Mouse (Mus musculus): ENCODE measurements around the gene Cdc14a. TPM values are rescaled to one million over a fixed set of nuclear protein-coding genes. Genes with fewer than 3 reads are reported as not detected.
A peak's percentile ranks its signal among the peaks of the same experiment; 100 is the strongest.

Gene Cdc14a
- polyA plus RNA-seq, 1 experiment from 2014 or later, result 16.9 TPM

- WGBS, result 84% methylated on average over 3 of the region's 3 CpGs
- no peaks in the 10 kb centered on the region for H3K27me3 ChIP-seq (ENCODE audit: low read depth, poor library complexity, severe bottlenecking)
- no peaks in the 10 kb centered on the region for H3K36me3 ChIP-seq
- no peak for DNase-seq (ENCODE audit: low spot score)
- H3K4me1 ChIP-seq, result no peaks in the 10 kb centered on the region
- no peak overlapping the region for H3K27ac ChIP-seq (replicated peaks)
- H3K9me3 ChIP-seq (replicated peaks), result no peaks in the 10 kb centered on the region
- H3K4me3 ChIP-seq, result no peak overlapping the region
These were observed 10.9 kb upstream of the Cdc14a start for GRCm38 (mm10) chr3:116434757-116435156.

GRCm38 (mm10) chr3:116425901-116426300, 2.1 kb upstream of the Cdc14a start:
- no peaks in the 10 kb centered on the region for H3K9me3 ChIP-seq (replicated peaks)
- peaks cover 22% of the 10 kb centered on the region for H3K4me1 ChIP-seq
- no peaks in the 10 kb centered on the region for H3K27me3 ChIP-seq (ENCODE audit: low read depth, poor library complexity, severe bottlenecking)
- no peak for DNase-seq (ENCODE audit: low spot score)
- 95% methylated on average over 6 of the region's 6 CpGs for WGBS
- H3K27ac ChIP-seq (replicated peaks), result no peak overlapping the region
- no peaks in the 10 kb centered on the region; the same call in 1 of the 2 replicates for H3K36me3 ChIP-seq
- H3K4me3 ChIP-seq, result no peak overlapping the region

GRCm38 (mm10) chr3:116424973-116425284, 1.1 kb upstream of the Cdc14a start:
- peak; percentile 89 for DNase-seq (ENCODE audit: low spot score)
- peaks cover 27% of the 10 kb centered on the region for H3K4me1 ChIP-seq
- no peaks in the 10 kb centered on the region for H3K9me3 ChIP-seq (replicated peaks)
- H3K4me3 ChIP-seq, result peak overlapping the region; percentile 98
- H3K27ac ChIP-seq (replicated peaks), result peak overlapping the region; percentile 98
- H3K27me3 ChIP-seq (ENCODE audit: low read depth, poor library complexity, severe bottlenecking), result no peaks in the 10 kb centered on the region
- 0% methylated on average over 11 of the region's 11 CpGs for WGBS
- peaks cover 8% of the 10 kb centered on the region for H3K36me3 ChIP-seq

GRCm38 (mm10) chr3:116424160-116424972, 534 bp upstream of the Cdc14a start:
- Histone ChIP-seq H3K9me3 (replicated peaks) (no peaks in the 10 kb centered on the region), H3K27me3 (ENCODE audit: low read depth, poor library complexity, severe bottlenecking) (no peaks in the 10 kb centered on the region), H3K27ac (replicated peaks) (peak overlapping the region; percentile 98), H3K4me1 (peaks cover 30% of the 10 kb centered on the region), H3K4me3 (peak overlapping the region; percentile 98), H3K36me3 (peaks cover 14% of the 10 kb centered on the region)
- DNase-seq (ENCODE audit: low spot score), result no peak
- under 1% methylated on average over 32 of the region's 32 CpGs for WGBS

GRCm38 (mm10) chr3:116422795-116423352, 958 bp downstream of the Cdc14a start:
- no peaks in the 10 kb centered on the region for H3K27me3 ChIP-seq (ENCODE audit: low read depth, poor library complexity, severe bottlenecking)
- peak; percentile 77 for DNase-seq (ENCODE audit: low spot score)
- H3K4me1 ChIP-seq, result peaks cover 30% of the 10 kb centered on the region
- H3K27ac ChIP-seq (replicated peaks), result peak overlapping the region; percentile 98
- no peaks in the 10 kb centered on the region for H3K9me3 ChIP-seq (replicated peaks)
- under 1% methylated on average over 23 of the region's 23 CpGs for WGBS
- peak overlapping the region; percentile 98 for H3K4me3 ChIP-seq
- peaks cover 29% of the 10 kb centered on the region for H3K36me3 ChIP-seq

- DNase-seq (ENCODE audit: low spot score), result no peak
- Histone ChIP-seq H3K4me3 (peak overlapping the region; percentile 98), H3K9me3 (replicated peaks) (no peaks in the 10 kb centered on the region), H3K27ac (replicated peaks) (peak overlapping the region; percentile 15), H3K36me3 (peaks cover 37% of the 10 kb centered on the region), H3K27me3 (ENCODE audit: low read depth, poor library complexity, severe bottlenecking) (no peaks in the 10 kb centered on the region), H3K4me1 (peaks cover 30% of the 10 kb centered on the region)
- WGBS, result 60% methylated on average over 8 of the region's 8 CpGs
These were observed 1.8 kb downstream of the Cdc14a start for GRCm38 (mm10) chr3:116422074-116422473.

- H3K4me1 ChIP-seq, result peaks cover 30% of the 10 kb centered on the region
- peak overlapping the region; percentile 98 for H3K4me3 ChIP-seq
- no peaks in the 10 kb centered on the region for H3K27me3 ChIP-seq (ENCODE audit: low read depth, poor library complexity, severe bottlenecking)
- 51% methylated on average over 6 of the region's 6 CpGs for WGBS
- no peak for DNase-seq (ENCODE audit: low spot score)
- no peaks in the 10 kb centered on the region for H3K9me3 ChIP-seq (replicated peaks)
- H3K27ac ChIP-seq (replicated peaks), result peak overlapping the region; percentile 15; the same call in 1 of the 2 replicates
- H3K36me3 ChIP-seq, result peaks cover 46% of the 10 kb centered on the region
These were observed 2.7 kb downstream of the Cdc14a start for GRCm38 (mm10) chr3:116421121-116421520.

- WGBS, result 89% methylated on average over 11 of the region's 11 CpGs
- Histone ChIP-seq H3K27ac (replicated peaks) (no peak overlapping the region), H3K27me3 (ENCODE audit: low read depth, poor library complexity, severe bottlenecking) (no peaks in the 10 kb centered on the region), H3K9me3 (replicated peaks) (no peaks in the 10 kb centered on the region), H3K4me1 (peaks cover 27% of the 10 kb centered on the region), H3K36me3 (peaks cover 60% of the 10 kb centered on the region), H3K4me3 (no peak overlapping the region)
- DNase-seq (ENCODE audit: low spot score), result no peak
These were observed 4.0 kb downstream of the Cdc14a start for GRCm38 (mm10) chr3:116419791-116420190.

- 97% methylated on average over 3 of the region's 3 CpGs for WGBS
- Histone ChIP-seq H3K36me3 (peaks cover 84% of the 10 kb centered on the region), H3K27me3 (ENCODE audit: low read depth, poor library complexity, severe bottlenecking) (no peaks in the 10 kb centered on the region), H3K4me3 (no peak overlapping the region), H3K9me3 (replicated peaks) (no peaks in the 10 kb centered on the region), H3K4me1 (peaks cover 9% of the 10 kb centered on the region; the same call in 1 of the 2 replicates), H3K27ac (replicated peaks) (no peak overlapping the region)
- DNase-seq (ENCODE audit: low spot score), result no peak
These were observed 9.4 kb downstream of the Cdc14a start for GRCm38 (mm10) chr3:116414451-116414860.

- 93% methylated on average over 4 of the region's 4 CpGs for WGBS
- Histone ChIP-seq H3K36me3 (peaks cover 84% of the 10 kb centered on the region), H3K4me3 (no peak overlapping the region), H3K9me3 (replicated peaks) (no peaks in the 10 kb centered on the region), H3K4me1 (peaks cover 9% of the 10 kb centered on the region; the same call in 1 of the 2 replicates), H3K27me3 (ENCODE audit: low read depth, poor library complexity, severe bottlenecking) (no peaks in the 10 kb centered on the region), H3K27ac (replicated peaks) (no peak overlapping the region)
- no peak for DNase-seq (ENCODE audit: low spot score)
These were observed 10.7 kb downstream of the Cdc14a start for GRCm38 (mm10) chr3:116412954-116413724.

GRCm38 (mm10) chr3:116410051-116410450, 13.8 kb downstream of the Cdc14a start:
- 74% methylated on average over 7 of the region's 7 CpGs for WGBS
- H3K27ac ChIP-seq (replicated peaks), result no peak overlapping the region; the same call in 1 of the 2 replicates
- H3K9me3 ChIP-seq (replicated peaks), result no peaks in the 10 kb centered on the region
- H3K4me1 ChIP-seq, result peaks cover 16% of the 10 kb centered on the region
- no peak for DNase-seq (ENCODE audit: low spot score)
- no peaks in the 10 kb centered on the region for H3K27me3 ChIP-seq (ENCODE audit: low read depth, poor library complexity, severe bottlenecking)
- peaks cover 59% of the 10 kb centered on the region for H3K36me3 ChIP-seq
- no peak overlapping the region for H3K4me3 ChIP-seq

GRCm38 (mm10) chr3:116409486-116409885, 14.3 kb downstream of the Cdc14a start:
- Histone ChIP-seq H3K27ac (replicated peaks) (no peak overlapping the region), H3K4me3 (no peak overlapping the region), H3K4me1 (peaks cover 16% of the 10 kb centered on the region), H3K9me3 (replicated peaks) (no peaks in the 10 kb centered on the region), H3K27me3 (ENCODE audit: low read depth, poor library complexity, severe bottlenecking) (no peaks in the 10 kb centered on the region), H3K36me3 (peaks cover 55% of the 10 kb centered on the region)
- 78% methylated on average over 8 of the region's 8 CpGs for WGBS
- DNase-seq (ENCODE audit: low spot score), result no peak
